Mouse (Mus musculus) cerebellum, adult 11-12 months (tissue): ENCODE data around the gene Olfr868.

Experiments used
- DNase-seq: peaks from one replicate; pipeline ENCODE4 v3.0.0; 2022

The Olfr868 gene

DNA sequence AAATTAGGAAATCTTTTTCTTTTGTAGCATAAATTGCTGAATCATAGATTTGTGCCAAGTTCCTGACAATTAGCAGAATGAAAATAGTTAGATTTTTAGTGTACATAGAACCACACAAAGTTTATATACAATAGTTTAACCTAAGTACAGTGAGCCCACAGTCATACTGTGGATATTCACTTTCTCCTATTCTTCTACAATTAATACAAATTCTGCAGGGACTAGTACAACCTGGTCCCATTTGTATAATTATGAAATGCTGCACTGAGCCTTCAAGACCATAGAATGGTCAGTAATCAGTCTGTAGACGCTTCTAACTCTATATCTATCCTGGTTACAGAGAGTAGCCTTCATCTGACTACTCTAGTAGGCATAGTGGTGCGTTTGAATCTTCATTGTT is at the start of gene Olfr868:
Gene Olfr868 (plus strand): TSS at position 301 of the 400 bp plus-strand sequence.
- DNase-seq: no peak

GRCm38 (mm10) chr9:20057462-20057861 is 41.0 kb upstream of the Olfr868 start, which contains the start of gene Olfr867:
Gene Olfr867, minus strand, starts transcription at chr9:20057562.
- DNase-seq: no peak

- DNase-seq: no peak
These were observed 28.2 kb upstream of the Olfr868 start for GRCm38 (mm10) chr9:20070236-20070635.

- no peak for DNase-seq
These were observed 27.1 kb upstream of the Olfr868 start for GRCm38 (mm10) chr9:20071291-20071690.

GRCm38 (mm10) chr9:20073523-20074177 is 24.8 kb upstream of the Olfr868 start:
- no peak for DNase-seq

DNA sequence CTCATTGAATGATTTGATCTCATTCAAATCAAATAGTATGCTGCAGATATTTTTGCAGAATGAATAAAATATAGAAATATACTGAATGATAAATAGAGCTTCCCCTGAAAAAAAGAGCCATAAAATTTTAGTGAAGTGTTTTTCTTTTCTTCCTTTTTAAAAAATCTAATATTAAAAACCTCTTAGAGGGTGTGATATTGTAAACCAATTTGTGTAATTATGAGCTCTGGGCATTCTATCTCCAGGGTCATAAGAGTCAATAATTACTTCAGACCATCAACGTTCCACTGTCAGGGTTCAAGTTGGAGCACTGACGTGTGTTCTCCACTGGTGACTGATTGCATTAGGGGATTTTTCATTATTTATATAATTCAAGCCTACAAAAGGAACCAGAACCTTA is 30.3 kb downstream of the Olfr868 start, which contains the start of gene Olfr869:
Gene Olfr869 (plus strand): TSS at position 301 of the 400 bp plus-strand sequence.
- DNase-seq: no peak

- DNase-seq: no peak
These were observed 51.3 kb downstream of the Olfr868 start for GRCm38 (mm10) chr9:20149706-20150105.
